Mouse (Mus musculus): ENCODE results near the gene Sppl2a.
"Not testable (repeated sequence)": the region's sequence is repeated elsewhere in the genome, so short reads cannot be mapped to it uniquely, and the experiment has no call there.

Sppl2a gene

DNA sequence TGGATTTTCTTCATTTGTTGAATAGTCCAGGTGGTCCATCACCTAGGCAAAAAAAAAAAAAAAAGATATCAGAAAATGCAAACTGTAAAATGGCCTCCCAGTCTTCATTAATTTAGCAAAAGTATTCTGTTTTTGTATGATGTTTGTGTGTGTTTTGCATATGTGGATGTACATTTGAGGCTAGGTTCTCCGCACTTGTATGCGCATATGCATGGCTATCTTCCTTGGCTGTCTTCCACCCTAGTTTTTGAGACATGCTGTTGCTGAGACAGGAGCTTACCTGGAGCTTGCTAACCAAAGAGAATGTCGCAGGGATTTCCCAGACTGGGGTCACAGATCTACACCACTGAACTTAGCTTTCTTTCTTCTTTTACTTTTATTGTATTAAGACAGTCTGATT lies 38.8 kb downstream of the Sppl2a start:
- DNase-seq (ENCODE audit: low spot score in 2 of 2) = no peak

DNA sequence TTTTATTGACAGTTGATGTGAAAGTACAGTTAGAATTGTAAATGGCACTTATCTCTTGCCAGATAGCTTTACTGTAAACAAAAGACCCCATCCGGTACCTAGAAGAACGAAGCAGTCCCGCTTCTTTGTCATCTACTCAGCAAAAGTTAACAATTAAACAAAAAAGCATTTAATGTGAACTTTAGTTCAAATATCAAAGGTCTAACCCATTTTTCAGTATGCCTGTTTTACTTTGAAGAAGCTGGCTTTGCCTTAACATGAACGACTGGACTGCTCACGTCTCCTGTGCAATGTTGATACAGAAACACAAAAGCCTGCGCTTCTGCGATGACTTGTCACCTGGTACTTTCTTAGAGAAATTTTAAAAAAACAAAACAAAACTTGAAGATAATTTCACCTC lies 40.7 kb downstream of the Sppl2a start:
- no peak for DNase-seq (ENCODE audit: low spot score in 2 of 2)

DNA sequence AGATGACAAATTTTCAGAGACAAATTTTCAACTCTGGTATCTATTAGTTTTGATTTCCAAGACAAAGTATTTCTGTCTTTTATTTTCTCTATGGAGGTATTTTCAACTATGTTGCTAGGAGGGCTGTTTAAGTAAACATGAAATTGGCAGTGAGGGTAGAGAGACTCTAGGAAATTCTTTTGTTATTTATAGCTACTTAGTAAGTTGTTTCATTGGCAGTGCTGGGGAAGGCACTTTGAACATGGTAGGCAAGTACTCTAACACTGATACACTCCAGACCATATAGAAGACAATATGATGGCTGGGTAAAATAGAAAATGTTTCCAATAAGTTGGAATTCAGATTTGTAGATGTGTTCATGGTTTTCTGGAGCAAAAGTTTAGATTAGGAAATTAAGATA lies 41.3 kb downstream of the Sppl2a start:
- no peak for DNase-seq (ENCODE audit: low spot score in 2 of 2)

DNA sequence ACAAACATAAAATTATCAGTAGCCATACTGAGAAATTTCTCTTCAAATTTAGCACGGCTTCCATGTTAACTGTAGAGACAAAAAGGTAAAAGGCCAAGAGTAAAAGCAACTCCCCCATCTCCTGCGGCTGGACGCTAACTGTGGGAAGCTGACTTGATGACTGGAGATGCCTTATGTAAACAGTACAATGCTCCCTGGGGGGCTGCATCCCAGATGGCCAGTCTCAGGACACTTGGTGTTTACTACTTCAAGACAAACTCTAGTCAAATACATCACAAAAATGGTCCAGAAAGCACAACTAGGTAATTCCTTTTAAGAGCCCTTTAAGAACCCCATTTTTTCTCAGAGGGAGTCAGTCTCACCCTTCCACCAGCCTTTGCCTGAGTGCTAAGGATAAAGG lies 45.9 kb downstream of the Sppl2a start:
- DNase-seq (ENCODE audit: low spot score in 2 of 2) = no peak

DNA sequence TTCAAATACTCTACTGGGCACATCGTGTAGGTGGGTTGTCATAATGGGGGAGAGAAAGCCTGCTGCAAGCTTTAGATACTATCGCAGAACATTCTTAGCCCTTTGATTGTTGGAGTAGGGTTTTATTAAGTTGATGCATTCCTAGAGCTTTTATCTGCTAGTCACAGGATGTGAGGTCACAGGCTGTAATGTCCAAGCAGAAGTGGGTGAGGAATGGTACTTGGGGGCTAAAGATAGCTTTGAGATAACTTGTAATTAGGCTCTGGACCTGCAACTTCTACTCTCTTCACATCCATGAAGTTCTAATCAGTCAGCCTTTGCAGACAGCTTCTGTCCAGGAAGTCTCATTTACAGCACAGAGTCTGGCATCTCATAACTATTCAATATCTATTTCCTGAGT lies 47.2 kb downstream of the Sppl2a start:
- DNase-seq (ENCODE audit: low spot score in 2 of 2) = no peak

DNA sequence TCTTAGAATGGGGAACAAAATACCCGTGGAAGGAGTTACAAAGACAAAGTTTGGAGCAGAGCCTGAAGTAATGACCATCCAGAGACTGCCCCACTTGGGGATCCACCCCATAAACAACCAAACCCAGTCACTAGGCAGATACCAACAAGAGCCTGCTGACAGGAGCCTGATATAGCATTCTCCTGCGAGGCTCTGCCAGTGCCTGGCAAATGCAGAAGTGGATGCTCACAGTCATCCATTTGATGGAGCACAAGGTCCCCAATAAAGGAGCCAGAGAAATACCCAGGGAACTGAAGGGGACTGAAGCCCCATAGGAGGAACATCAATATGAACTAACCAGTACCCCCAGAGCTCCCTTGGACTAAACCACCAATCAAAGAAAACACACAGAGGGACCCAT lies 50.3 kb downstream of the Sppl2a start:
- not testable (repeated sequence) for DNase-seq (ENCODE audit: low spot score in 2 of 2)

DNA sequence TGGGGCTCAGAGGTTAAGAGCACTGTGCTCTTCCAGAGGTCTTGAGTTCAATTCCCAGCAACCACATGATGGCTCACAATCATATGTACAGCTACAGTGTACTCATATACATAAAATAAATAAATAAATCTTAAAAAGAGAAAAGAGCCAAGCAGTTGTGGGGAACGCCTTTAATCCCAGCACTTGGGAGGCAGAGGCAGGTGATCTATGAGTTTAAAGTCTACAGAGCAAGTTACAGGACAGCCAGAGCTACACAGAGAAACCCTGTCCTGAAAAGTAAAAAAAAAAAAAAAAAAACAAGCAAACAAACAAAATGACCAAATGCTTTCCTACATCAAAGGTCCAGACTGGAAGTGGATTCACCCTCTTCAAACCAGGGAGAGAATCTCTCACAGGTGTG lies 55.0 kb downstream of the Sppl2a start:
- DNase-seq (ENCODE audit: low spot score in 2 of 2) = no peak

DNA sequence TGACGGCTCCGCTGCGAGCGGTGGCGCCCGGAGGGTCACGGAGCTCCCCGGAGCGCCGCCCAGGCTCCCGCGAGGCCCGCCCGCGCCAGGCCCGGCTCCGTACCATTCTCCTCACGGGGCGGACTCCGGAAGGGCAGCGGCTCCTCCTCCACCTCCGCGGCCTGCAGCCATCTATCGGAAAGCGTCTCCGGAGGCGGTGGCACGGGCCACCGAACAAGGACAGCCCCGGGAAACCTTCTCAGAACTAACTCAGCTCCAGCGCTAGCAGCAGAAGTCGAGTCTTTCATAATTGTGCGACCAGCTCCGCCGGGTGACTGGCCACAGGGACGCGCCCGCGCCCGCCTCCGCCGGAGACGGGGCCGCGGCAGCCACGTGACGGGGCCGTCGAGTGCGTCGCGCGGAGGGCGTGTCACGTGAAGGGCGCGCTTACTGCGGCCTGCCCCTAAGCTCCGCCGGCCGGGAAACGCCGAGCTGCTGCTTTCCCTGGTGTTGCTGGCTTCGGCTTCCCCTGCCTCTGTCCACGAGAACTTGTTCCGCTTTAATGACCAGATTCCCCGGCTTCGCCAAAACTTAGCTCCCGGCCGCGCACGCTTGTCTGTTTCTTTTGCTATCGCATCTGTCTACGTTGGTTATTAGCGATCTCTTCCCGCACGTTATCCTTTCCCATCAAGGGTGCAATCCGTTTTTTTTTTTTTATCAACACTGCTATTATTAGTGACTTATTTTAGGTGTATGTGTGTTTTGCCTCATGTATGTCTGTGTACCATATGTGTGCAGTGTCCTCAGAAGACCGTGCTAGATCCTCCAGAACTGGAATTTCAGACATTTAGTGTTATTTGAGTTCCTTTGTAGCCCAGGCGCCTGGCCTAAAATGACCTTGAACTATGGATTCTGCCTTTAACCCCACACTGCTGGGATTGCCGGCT lies 56.9 kb downstream of the Sppl2a start, which contains the start of gene Trpm7:
Gene Trpm7, minus strand, starts transcription at position 360 of the 926 bp plus-strand sequence.
- peak; percentile 88 to 92 for DNase-seq (ENCODE audit: low spot score in 2 of 2)

DNA sequence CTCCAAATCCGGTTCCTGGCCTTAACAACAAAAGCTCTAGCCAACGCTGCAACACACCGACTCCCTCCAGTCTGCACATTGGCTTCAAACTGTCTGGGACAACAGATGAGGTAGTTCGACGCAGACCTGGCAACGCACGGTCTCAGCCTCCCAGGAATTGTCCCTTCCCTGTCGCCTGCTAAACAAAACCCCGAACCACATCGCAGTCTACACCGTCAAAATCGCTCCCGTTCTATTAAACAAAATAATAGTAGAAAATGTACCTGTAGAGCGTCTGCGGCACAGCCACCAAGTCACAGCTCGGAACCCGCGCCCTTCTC lies 57.6 kb downstream of the Sppl2a start:
- DNase-seq (ENCODE audit: low spot score in 2 of 2) = peak in 1 of 2 experiments; percentile 37

DNA sequence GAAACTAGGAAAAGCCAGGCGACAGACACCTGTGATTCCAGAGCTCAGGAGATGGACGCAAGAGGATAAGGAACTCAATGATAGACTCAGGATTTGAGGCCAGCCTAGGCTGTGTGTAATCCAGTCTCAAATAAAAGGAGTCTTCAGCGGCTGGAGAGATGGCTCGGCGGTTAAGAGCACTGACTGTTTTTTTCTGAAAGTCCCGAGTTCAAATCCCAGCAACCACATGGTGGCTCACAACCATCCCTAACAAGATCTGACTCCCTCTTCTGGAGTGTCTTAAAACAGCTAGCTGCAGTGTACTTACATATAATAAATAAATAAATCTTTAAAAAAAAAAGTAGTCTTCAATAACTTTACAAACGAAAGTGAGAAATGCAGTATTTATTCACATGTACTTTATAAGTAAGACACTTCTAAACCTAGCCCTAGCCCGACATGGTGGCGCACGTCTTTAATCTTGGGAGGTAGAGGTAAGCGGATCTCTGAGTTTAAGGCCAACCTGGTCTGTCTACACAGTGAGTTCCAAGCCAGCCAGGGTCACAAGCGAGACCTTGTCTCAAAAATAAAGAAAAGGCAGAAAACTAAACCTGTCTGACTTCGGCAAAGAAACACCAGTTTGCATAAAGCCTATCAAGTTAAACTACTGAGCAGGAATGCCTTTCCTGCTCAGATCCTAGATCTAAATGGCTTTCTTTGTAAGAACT lies 58.1 kb downstream of the Sppl2a start:
- peak in 1 of 2 experiments; percentile 29 for DNase-seq (ENCODE audit: low spot score in 2 of 2)

DNA sequence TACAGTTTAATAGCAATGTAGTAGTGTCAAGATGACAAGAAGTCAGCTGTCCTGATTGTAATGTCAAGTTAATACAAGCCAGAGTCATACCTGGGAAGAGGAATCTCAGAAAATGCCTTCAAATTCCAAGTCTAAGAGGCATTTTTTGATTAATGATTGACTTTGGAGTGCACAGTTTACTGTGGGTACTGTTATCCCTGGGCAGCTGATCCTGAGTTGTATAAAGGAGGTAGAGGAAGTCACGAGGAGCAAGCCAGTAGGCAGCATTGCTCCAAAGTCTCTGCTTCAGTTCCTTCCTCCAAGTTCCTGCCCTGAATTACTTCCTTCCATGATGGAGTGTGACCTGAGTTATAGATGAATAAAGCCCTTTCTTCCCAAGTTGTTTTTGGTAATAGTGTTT lies 66.7 kb downstream of the Sppl2a start:
- DNase-seq (ENCODE audit: low spot score in 2 of 2) = no peak

DNA sequence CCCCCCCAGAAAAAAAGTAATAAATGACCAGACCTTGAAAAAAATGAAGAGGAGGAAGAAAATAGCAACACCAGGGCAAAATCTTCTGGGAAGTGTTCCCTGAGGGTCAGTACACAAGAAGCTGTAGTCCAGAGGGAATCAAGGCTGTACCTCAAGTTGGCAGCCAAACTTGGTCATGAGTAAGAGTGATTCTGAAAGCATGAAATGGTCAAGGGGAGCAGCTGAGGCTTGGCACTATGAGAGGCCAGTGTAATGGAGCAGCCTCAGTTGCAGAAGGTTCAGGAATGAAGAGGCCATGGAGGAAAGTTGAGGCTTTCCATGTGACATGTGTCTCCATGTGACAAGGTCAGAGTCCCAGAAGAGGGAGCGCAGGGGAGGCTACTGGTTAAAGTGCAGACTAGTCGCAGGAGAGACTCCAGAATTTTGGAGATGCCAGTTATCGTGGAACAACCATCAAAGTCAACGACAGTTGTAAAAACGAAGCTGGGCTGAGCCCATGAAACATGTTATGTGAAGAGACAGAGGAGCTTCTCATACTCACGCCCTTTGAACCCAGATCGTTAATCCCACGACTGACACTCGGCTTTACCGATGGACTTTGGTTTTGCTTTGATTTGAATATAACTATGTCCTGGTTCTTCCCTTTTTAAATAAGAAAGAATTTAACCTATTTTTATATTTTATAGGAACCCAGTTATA lies 67.4 kb downstream of the Sppl2a start:
- no peak for DNase-seq (ENCODE audit: low spot score in 2 of 2)

DNA sequence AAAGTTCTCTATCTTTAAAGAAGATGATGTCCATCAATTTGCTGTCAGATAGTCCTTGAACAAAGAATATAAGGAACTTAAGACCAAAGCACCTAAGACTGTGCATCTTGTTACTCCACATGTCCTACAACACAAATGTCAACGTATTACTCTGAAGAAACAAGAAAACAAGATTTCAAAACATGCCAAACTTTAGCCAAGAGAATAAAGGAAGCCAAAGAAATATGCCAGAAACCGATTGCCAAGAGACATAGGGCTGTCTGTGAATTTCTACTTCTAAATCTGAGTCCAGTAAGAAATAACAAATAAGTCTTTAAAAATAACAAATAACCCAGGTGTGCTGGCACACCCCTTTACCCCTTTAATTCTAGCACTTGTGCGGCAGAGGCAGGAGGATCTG lies 68.0 kb downstream of the Sppl2a start:
- DNase-seq (ENCODE audit: low spot score in 2 of 2) = no peak

DNA sequence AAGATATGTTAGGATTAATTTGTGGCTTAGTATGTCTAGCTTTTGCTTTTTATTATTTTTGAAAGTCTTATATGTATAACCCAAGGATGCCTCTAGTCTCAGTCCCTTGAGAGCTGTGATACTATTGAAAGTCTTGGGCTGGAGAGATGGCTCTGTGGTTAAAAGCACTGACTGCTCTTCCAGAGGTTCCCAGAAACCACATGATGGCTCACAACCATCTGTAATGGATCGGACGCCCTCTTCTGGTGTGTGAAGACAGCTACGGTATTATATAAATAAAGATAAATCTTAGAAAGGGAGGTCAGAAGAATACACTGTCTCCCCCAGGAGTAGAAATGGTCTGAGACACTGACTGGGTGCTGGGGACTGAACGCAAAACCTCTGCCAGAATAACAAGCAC lies 88.3 kb downstream of the Sppl2a start:
- DNase-seq (ENCODE audit: low spot score in 2 of 2) = no peak

Measured in right cerebral cortex, adult 2 months (tissue).